Mouse (Mus musculus) layer of hippocampus, postnatal 25 days (tissue): ENCODE results near the gene Ugt2a1. TPM values are rescaled to one million over a fixed set of nuclear protein-coding genes. Genes with fewer than 3 reads are reported as not detected.

Source experiments
- total RNA-seq, 2 experiments: library from RNA; stranded (reverse); gene quantifications; 2 replicates each; pipeline ENCODE4 v1.2.3; 2021

Ugt2a1 gene
- total RNA-seq, 2 experiments from 2014 or later: not detected

Other genes starting within 250 kb of the Ugt2a1 start
- not detected for gene Ugt2b37, start 236.1 kb downstream of the Ugt2a1 start, total RNA-seq
- not detected for gene Ugt2a3, start 153.7 kb downstream of the Ugt2a1 start, total RNA-seq
- not detected for gene Ugt2b38, start 66.7 kb downstream of the Ugt2a1 start, total RNA-seq
- gene Ugt2a2, start 8.6 kb downstream of the Ugt2a1 start, total RNA-seq: not detected
- not detected for gene Gm43638, start 4.1 kb downstream of the Ugt2a1 start, total RNA-seq
- not detected for gene Sult1b1, start 47.3 kb upstream of the Ugt2a1 start, total RNA-seq
- gene Sult1d1, start 78.2 kb upstream of the Ugt2a1 start, total RNA-seq: not detected
- not detected for gene Sult1e1, start 100.7 kb upstream of the Ugt2a1 start, total RNA-seq
- not detected for gene Csn1s1, start 175.3 kb upstream of the Ugt2a1 start, total RNA-seq
- gene Csn2, start 208.8 kb upstream of the Ugt2a1 start, total RNA-seq: not detected